Mouse (Mus musculus) liver, embryonic 16.5 days (tissue): ENCODE measurements at regions not wholly inside any gene's neighbourhood (a gene's known extent, or its start where the extent isn't known, plus 50 kb on each side); places are given as distances from the start of the nearest gene placed in this dataset.
"Not testable (repeated sequence)": the region's sequence is repeated elsewhere in the genome, so short reads cannot be mapped to it uniquely, and the experiment has no call there.

Experiments used
- ATAC-seq: fragments of 200-750 bp; cut with Nextera tagmentation; 2 replicates; pipeline ENCODE4 v1.8.0; 2017; ENCODE audit warnings: low read depth, mild to moderate bottlenecking, moderate number of reproducible peaks, moderate library complexity
- H3K27ac ChIP-seq: fragments of 300-500 bp; sonication (generic); 2 replicates; pipeline ENCODE4 v1.5.1; 2014; ENCODE audit warnings: mild to moderate bottlenecking, low read length
- H3K27me3 ChIP-seq: fragments of 300-500 bp; sonication (generic); 2 replicates; pipeline ENCODE4 v1.6.1; 2014; ENCODE audit warnings: low read depth, low read length, mixed read lengths; ENCODE audit not compliant: control insufficient read depth, insufficient read depth
- H3K36me3 ChIP-seq: fragments of 300-500 bp; sonication (generic); 2 replicates; pipeline ENCODE4 v1.6.1; 2014; ENCODE audit warnings: mild to moderate bottlenecking; ENCODE audit not compliant: control insufficient read depth, insufficient read depth
- H3K4me1 ChIP-seq: fragments of 300-500 bp; sonication (generic); 2 replicates; pipeline ENCODE4 v1.6.1; 2014; ENCODE audit warnings: low read depth, low read length, mixed read lengths; ENCODE audit not compliant: control insufficient read depth
- H3K4me2 ChIP-seq: fragments of 300-500 bp; sonication (generic); 2 replicates; pipeline ENCODE4 v1.6.1; 2014; ENCODE audit warnings: low read depth, low read length, mixed read lengths
- H3K4me3 ChIP-seq: fragments of 300-500 bp; sonication (generic); 2 replicates; pipeline ENCODE4 v1.5.1; 2014; ENCODE audit warnings: low read depth, mild to moderate bottlenecking, low read length
- H3K9ac ChIP-seq: fragments of 300-500 bp; sonication (generic); 2 replicates; pipeline ENCODE4 v1.6.1; 2014; ENCODE audit warnings: low read depth, low read length
- H3K9me3 ChIP-seq: fragments of 300-500 bp; sonication (generic); replicated peaks from 2 replicates; pipeline ENCODE4 v1.6.1; 2016; ENCODE audit warnings: low read length; ENCODE audit not compliant: control insufficient read depth
- WGBS: fragments of 180-500 bp; shearing (Covaris S2); extraction: QIAGEN DNeasy Blood & Tissue Kit; methylation state at CpG from one replicate; pipeline ENCODE4 v1.1.7; 2014; ENCODE audit not compliant: insufficient replicate concordance; 5-methylcytosine and 5-hydroxymethylcytosine counted together

DNA sequence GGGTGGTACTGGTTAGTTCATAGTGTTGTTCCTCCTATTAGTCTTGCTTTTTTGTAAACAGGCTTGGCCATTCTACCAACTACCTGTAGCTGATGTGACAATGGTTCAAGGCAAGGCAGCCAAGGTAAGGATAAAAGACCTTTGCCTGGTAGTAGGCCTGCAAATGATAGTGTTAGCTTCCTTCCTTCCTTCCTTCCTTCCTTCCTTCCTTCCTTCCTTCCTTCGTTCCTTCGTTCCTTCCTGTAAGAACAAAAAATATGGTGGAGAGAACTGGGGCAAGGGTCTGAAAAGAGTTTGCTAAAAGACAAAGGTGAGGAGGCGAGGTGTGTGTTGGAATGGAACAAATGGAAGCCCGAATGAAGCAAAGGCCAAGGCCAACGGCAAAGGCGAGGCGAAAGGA, 84.8 kb upstream of the Ezh2 start:
- not testable (repeated sequence) for H3K4me2 ChIP-seq, ATAC-seq, H3K9ac ChIP-seq, H3K27me3 ChIP-seq, H3K4me3 ChIP-seq, H3K36me3 ChIP-seq, H3K9me3 ChIP-seq, H3K4me1 ChIP-seq, H3K27ac ChIP-seq
- WGBS: 41% methylated on average over 2 of the region's 7 CpGs

DNA sequence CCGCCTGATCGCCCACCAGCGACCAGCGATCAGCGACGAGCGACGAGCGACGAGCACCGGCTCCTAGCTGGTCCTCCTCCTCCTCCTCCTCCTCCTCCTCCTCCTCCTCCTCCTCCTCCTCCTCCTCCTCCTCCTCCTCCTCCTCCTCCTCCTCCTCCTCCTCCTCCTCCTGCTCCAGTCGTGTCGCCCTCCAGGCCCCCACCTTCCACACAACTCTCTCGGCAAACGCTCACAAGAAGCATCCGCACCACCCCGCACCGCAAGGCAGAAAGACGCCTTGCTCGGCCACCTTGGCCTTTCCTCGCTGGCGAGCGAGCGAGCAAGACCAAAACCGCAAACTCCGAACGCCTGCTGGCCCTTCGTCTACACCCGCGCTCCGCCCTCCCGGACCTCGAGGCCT, 77.6 kb upstream of the Ezh2 start:
- H3K9ac ChIP-seq, ATAC-seq, H3K27ac ChIP-seq, H3K27me3 ChIP-seq, H3K9me3 ChIP-seq, H3K4me3 ChIP-seq, H3K4me1 ChIP-seq, H3K36me3 ChIP-seq: not testable (repeated sequence)
- peak overlapping the region; percentile 46 for H3K4me2 ChIP-seq
- 6% methylated on average over 7 of the region's 33 CpGs for WGBS

DNA sequence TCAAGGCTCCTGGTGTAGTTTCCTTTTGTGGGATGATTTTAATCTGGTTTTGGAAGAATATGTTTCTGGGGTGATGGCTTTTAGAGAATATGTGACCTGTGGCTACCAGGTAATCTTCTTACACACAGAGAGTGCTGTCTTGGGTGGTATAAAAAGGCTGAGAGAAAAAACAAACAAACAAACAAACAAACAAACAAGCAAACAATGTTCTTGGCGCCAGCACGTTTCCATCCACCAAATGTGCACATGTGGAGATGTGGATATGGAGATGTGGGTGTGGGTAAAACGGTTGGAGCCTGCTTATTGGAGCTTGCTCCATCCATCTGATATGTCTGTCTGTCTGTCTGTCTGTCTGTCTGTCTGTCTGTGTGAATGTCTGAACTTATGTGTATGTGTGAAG, 57.7 kb upstream of the Ezh2 start:
- not testable (repeated sequence) for H3K27ac ChIP-seq, H3K36me3 ChIP-seq, H3K9me3 ChIP-seq, H3K4me2 ChIP-seq, H3K4me3 ChIP-seq, H3K27me3 ChIP-seq, H3K9ac ChIP-seq, H3K4me1 ChIP-seq, ATAC-seq
- WGBS: 44% methylated on average over 2 of the region's 3 CpGs

DNA sequence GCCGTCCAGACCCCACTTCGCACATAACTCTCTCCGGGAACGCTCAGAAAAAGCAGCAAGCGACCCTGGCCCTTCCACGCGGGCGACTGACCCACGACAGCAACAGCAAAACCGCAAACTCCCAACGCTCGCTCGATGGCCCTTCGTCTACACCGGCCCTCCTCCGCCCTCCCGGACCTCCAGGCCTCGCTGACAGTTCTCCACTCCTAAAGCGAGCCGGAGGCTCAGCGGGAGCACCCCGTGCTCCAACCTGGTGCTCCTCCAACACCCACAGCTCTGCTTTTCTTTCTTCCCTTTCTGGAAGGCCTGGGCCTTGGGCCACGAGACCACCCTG, 56.2 kb upstream of the Ezh2 start:
- ATAC-seq: peak; percentile 22; the same call in 1 of the 2 replicates
- H3K9ac ChIP-seq: peak overlapping the region; percentile 65
- H3K4me3 ChIP-seq: peak overlapping the region; percentile 72
- not testable (repeated sequence) for H3K27me3 ChIP-seq, H3K9me3 ChIP-seq, H3K27ac ChIP-seq, H3K4me1 ChIP-seq, H3K36me3 ChIP-seq
- peak overlapping the region; percentile 90 for H3K4me2 ChIP-seq
- 1% methylated on average over 22 of the region's 23 CpGs for WGBS

DNA sequence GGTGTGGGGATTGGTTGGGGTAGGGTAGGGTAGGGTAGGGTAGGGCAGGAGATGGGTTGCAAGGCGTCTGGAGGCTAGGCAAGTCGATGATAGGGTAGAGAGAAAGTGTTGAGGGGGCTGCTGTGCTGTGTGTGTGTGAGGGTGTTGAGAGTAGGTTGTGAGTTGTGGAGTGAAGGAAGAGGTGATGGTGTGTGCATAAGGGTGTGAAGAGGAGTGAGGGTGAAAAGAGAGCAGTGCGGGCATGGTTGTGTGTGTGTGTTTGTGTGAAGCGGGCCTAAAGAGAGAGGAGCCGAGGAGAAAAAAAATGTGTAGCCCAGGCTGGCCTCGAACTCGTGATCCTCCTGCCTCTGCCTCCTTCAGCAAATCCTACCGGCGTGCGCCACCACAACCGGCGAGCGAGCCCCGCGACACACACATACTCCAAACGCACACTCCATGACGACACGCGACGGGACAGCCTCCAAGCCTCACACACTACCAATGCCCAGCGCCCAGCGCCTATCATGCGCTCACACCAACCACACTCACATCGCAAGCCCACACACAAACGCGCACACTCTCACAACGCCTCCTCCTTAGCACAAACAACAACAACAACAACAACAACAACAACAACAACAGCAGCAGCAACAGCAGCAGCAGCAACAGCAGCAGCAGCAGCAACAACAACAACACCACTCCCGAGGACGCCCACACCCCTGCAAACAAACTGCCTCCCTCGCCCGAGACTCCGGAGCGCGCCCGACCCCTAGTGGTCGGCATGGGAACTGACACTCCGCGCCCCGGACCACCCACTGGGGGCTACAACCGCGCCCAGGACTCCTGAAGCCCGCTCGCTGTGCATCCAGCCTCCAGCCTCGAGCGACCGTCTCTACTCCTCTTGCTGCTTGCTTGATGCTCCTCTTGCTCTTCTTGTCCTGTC, 55.6 kb upstream of the Ezh2 start:
- peak overlapping the region; percentile 72 for H3K4me3 ChIP-seq
- no peaks in the 10 kb centered on the region; the same call in 1 of the 2 replicates for H3K27me3 ChIP-seq
- peaks cover 6% of the 10 kb centered on the region for H3K4me1 ChIP-seq
- H3K9ac ChIP-seq: peak overlapping the region; percentile 65
- H3K4me2 ChIP-seq: peak overlapping the region; percentile 90
- H3K27ac ChIP-seq: 0 out of 2 replicates have a peak overlapping the region, but pooled peaks have one; percentile 10
- peak; percentile 89 for ATAC-seq
- no peaks in the 10 kb centered on the region for H3K9me3 ChIP-seq
- no peaks in the 10 kb centered on the region for H3K36me3 ChIP-seq
- 2% methylated on average over 46 of the region's 46 CpGs for WGBS

DNA sequence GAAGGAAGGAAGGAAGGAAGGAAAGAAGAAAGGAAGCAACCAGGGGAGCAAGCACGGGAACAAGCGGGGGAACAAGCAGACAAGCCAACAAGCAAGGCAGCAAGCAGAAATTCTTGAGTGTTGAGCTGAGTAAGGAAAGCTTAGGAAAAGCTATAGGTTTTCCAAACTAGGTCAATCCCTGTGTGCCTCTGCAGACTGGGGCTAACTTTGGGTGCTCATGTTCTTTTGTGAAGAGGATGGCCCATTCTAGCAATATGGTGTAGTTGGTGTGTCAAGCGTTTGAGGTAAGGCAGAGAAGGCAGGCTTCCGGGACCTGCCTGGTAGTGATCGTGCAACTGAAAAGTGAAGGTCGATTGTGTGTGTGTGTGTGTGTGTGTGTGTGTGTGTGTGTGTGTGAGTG, 54.8 kb upstream of the Ezh2 start:
- no peak overlapping the region for H3K9ac ChIP-seq
- H3K27me3 ChIP-seq: no peaks in the 10 kb centered on the region; the same call in 1 of the 2 replicates
- H3K4me2 ChIP-seq: no peak overlapping the region
- no peak for ATAC-seq
- H3K4me1 ChIP-seq: peaks cover 6% of the 10 kb centered on the region
- no peaks in the 10 kb centered on the region for H3K9me3 ChIP-seq
- no peaks in the 10 kb centered on the region for H3K36me3 ChIP-seq
- no peak overlapping the region for H3K4me3 ChIP-seq
- no peak overlapping the region for H3K27ac ChIP-seq
- 70% methylated on average over 6 of the region's 6 CpGs for WGBS

DNA sequence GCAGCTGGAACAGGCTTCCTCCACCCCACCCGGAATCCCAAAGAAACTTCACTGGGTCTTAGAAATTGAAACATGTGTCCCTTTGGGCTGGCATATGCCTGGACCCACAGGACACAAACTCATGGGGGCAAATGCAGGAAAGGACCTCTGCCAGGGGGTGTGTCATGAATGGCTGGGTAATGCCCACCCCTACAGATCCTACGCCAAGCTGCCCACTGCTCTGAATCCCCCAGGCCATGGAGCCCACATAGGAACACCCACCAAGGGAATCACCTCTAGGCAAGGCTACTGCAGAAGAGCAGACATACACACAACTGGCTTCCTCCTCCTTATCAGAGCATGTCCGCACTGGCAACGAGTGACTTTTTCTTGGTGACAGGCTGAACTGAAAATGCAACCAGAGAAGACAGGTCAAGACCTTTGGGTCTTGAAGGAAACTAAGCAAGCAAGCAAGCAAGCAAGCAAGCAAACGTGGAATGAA, 54.4 kb upstream of the Ezh2 start:
- WGBS: 40% methylated on average over 5 of the region's 5 CpGs
- no peak for ATAC-seq
- Histone ChIP-seq H3K9ac (no peak overlapping the region), H3K36me3 (no peaks in the 10 kb centered on the region), H3K9me3 (no peaks in the 10 kb centered on the region), H3K27me3 (no peaks in the 10 kb centered on the region; the same call in 1 of the 2 replicates), H3K4me1 (peaks cover 6% of the 10 kb centered on the region), H3K4me3 (no peak overlapping the region), H3K27ac (no peak overlapping the region), H3K4me2 (no peak overlapping the region)

DNA sequence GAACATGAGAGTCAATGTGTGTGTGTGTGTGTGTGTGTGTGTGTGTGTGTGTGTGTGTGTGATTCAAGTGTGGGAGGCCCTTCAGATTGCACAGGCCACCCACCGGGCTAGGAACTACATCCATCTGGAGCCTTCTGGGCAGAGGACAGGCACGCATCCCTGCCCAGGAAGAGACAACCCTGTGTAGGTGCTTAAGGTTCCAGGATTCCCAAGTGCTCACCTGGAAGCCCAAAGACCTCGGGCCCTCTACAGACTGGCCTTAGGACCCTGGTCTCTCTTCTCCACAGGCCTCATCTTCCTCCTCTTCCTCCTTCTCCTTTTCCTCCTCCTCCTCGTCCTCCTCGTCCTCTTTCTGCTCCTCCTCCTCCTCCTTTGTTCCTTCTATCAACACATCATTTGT, 53.8 kb upstream of the Ezh2 start:
- Histone ChIP-seq H3K4me1 (peaks cover 6% of the 10 kb centered on the region), H3K9ac (no peak overlapping the region), H3K36me3 (no peaks in the 10 kb centered on the region), H3K27ac (no peak overlapping the region), H3K9me3 (no peaks in the 10 kb centered on the region), H3K4me2 (no peak overlapping the region), H3K27me3 (no peaks in the 10 kb centered on the region; the same call in 1 of the 2 replicates), H3K4me3 (no peak overlapping the region)
- 53% methylated on average over 5 of the region's 5 CpGs for WGBS
- no peak for ATAC-seq

DNA sequence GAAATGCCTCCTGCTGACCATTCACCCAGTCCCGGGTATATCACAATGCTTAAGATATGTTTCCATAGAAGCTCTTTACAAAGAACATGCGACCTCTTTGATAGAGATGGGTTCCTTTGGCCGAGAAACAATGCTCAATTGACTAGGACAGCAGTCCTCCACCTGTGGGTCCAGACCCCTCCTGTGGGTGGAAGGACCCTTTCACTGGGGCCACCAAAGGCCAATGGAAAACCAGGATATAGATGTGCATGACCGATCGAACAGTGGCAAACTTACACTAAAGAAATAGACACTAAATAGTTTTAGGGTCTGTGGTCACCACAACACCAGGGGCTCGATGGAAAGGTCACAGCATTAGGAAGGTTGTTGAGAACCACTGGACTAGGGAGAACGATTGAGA, 53.2 kb upstream of the Ezh2 start:
- H3K4me3 ChIP-seq: no peak overlapping the region
- WGBS: 63% methylated on average over 7 of the region's 7 CpGs
- H3K36me3 ChIP-seq: no peaks in the 10 kb centered on the region
- H3K4me1 ChIP-seq: peaks cover 6% of the 10 kb centered on the region
- H3K9ac ChIP-seq: no peak overlapping the region
- no peaks in the 10 kb centered on the region; the same call in 1 of the 2 replicates for H3K27me3 ChIP-seq
- no peak overlapping the region for H3K27ac ChIP-seq
- no peaks in the 10 kb centered on the region for H3K9me3 ChIP-seq
- ATAC-seq: no peak
- H3K4me2 ChIP-seq: no peak overlapping the region
